Mouse (Mus musculus): ENCODE results near the gene H2-Aa.

The H2-Aa gene

GRCm38 (mm10) chr17:34261502-34261901 lies 26.1 kb downstream of the H2-Aa start:
- peak; percentile 74 to 85 for DNase-seq

DNA sequence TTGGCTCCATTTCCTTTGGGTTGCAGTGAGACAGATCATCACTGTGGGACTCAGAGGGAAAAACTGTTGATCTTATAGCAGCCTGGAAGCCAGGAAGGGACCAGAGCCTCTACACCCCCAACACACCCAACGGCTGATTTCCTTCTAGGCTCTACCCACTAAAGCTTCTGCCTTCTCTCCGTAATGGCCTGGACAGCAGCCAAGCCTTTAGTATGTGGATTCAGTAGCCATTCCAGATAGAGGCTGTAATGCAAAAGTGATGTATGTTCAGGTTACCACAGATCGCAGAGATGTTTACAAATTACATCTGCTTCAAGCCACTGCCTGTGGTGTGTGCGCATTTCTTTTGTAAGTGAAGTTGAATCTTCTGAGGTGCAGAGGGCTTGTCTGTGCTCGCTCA lies 27.1 kb downstream of the H2-Aa start:
- peak in 1 of 2 experiments; percentile 4 for DNase-seq

- DNase-seq = peak; percentile 81 to 83
Observed at GRCm38 (mm10) chr17:34257594-34258375, 29.8 kb downstream of the H2-Aa start, which contains the start of gene H2-Ab1. Gene H2-Ab1 (plus strand): TSS chr17:34257689.

DNA sequence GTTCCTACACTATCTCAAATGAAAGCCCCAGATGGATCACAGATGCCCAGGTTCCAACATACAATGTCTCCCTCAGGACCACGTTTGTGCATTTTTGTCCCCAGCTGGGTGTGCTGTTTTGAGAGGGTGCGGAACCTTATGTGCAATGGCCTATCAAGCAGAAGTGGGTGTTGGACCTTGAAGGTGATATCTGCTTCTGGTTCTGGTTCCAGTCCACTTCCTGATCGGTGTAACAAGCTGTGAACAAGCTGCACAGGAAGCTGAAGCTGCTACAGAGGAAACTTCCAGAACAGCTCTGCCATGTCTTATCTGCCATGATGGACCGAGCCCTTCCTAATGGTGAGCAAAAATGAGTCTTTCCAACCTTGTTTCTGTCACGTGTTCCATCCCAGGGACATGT lies 31.1 kb downstream of the H2-Aa start:
- DNase-seq = no peak

- DNase-seq = peak in 1 of 2 experiments; percentile 41
Observed at GRCm38 (mm10) chr17:34251666-34252065, 36.0 kb downstream of the H2-Aa start.

DNA sequence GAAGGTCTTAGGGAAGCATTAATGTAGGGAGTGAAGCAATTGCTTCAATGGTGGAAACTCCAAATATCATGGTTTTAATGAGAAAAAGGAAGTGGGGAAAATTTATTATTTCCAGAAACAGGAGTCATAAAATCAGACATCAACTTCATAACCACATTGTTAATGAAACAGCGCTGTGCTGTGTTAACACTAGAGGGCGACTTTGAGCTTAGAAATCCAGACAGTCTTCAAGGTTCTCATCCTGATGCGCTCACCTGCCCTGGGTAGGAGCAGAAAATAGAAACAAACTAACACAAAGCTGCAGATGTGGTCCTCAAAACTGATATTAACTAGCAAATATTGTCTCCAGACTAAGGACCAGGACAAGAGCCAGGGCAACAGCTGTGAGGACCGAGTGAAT lies 37.7 kb downstream of the H2-Aa start:
- DNase-seq = peak in 1 of 2 experiments; percentile 69

DNA sequence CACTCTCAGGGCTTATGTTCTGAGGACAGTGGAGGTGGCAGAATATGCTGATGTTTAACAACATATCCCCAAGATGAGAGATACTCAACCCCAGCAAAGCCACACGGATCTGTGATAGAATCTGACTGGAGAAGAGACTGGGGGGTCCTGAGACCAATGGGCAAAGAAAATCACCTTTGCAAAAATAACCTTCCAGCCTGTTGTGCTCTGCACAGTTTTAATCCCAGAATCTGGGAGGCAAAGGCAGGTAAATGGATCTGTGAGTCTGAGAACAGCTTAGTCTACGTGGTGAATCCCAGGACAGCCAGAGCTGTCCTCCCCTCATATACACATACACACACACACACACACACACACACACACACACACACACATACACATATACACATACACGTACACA lies 38.3 kb downstream of the H2-Aa start:
- no peak for DNase-seq

GRCm38 (mm10) chr17:34248764-34249163 lies 38.9 kb downstream of the H2-Aa start:
- no peak for DNase-seq

DNA sequence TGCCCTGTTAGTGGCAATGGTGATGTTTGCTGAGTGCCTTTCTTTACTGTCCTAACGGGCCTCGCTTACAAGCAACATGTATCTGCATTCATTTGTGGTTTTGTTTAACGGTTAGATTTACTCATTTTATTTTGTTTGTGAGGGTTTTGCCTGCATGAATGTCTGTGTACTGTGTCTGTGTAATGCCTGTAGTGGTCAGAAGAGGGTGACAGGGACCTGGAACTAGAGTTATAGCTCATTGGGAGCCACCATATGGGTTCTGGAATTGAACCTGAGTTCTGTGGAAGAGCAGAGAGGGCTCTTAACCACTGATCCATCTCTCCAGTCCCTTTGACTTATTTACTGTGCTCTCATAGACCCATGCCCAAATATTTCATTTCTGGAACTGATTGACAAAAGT lies 40.6 kb downstream of the H2-Aa start:
- no peak for DNase-seq

- DNase-seq = no peak
Observed at GRCm38 (mm10) chr17:34244656-34245055, 43.0 kb downstream of the H2-Aa start.

DNA sequence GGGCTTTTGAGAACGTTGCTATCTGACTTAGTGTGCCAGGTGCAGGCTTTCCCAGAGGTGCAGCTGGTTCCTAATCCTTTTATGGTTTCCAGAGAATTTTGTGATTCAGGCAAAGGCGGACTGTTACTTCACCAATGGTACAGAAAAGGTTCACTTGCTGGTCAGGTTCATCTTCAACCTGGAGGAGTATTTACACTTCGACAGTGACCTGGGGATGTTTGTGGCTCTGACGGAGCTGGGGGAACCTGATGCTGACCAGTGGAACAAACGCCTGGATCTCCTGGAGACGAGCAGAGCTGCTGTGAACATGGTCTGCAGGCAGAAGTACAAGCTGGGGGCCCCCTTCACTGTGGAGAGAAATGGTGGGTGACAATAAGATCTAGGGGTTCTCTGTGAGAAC lies 46.7 kb downstream of the H2-Aa start:
- no peak for DNase-seq

GRCm38 (mm10) chr17:34240366-34240765 lies 47.3 kb downstream of the H2-Aa start:
- DNase-seq = no peak

- DNase-seq = no peak
Observed at GRCm38 (mm10) chr17:34239601-34240041, 48.0 kb downstream of the H2-Aa start.

- DNase-seq = peak in 1 of 2 experiments; percentile 67
Observed at GRCm38 (mm10) chr17:34238706-34239105, 48.9 kb downstream of the H2-Aa start, which contains the start of gene H2-Ob. Gene H2-Ob (plus strand): TSS chr17:34238903.

DNA sequence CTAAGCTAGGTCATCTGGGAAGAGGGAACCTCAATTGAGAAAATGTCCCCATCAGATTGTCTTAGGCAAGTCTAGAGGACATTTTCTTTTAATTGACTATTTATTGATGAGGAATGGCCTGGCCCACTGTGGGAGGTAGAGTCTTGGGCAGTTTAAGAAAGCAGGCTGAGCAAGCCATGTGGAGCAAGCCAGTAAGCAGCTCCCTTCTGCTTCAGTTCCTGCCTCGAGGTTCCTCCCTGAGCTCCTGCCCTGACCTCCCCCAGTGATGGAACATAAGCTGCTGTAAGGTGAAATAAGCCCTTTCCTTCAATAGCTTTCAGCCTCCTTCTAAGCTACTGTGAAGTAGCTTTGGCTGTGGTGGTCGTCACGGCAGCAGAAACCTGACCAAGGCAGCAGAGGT lies 49.9 kb downstream of the H2-Aa start:
- DNase-seq = no peak

GRCm38 (mm10) chr17:34236691-34237090 lies 50.9 kb downstream of the H2-Aa start:
- DNase-seq = no peak

DNA sequence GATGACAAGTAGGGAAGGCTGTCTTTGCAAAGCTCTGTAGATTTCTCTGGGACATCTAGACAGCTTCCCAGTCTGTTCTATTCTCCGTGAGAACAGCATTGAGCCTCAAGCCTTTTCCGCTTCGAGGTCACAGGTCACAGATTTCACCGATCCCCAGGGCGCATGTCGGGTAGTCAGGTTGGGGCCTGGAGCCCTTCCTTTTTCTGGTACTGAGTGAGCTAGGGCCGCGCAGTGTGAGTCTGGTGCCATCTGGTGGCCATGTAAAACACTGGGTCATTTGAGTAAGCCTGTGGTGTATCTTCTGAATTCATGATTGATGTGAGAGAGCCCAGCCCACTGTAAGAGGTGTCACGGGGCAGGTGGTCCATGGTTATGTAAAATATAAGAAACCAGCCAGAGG lies 52.7 kb downstream of the H2-Aa start:
- peak; percentile 84 to 86 for DNase-seq

Data from kidney, postnatal 25 days (tissue).